Mouse (Mus musculus) lung, adult 2 months (tissue): ENCODE data around the gene Syne3. TPM values are rescaled to one million over a fixed set of nuclear protein-coding genes. Genes with fewer than 3 reads are reported as not detected.
A peak's percentile ranks its signal among the peaks of the same experiment; 100 is the strongest.

Experiments used
- DNase-seq: peaks from one replicate; pipeline ENCODE4 v3.0.0; 2022
- H3K4me1 ChIP-seq: fragments of 200-500 bp; 2 replicates; pipeline ENCODE4 v1.6.1; 2011; ENCODE audit warnings: low read length; ENCODE audit not compliant: control insufficient read depth, insufficient read depth
- H3K4me3 ChIP-seq: fragments of 200-500 bp; replicated peaks from 2 replicates; pipeline ENCODE3; 2011; ENCODE audit warnings: low read depth, mild to moderate bottlenecking, control low read depth, low read length; ENCODE audit errors: extremely low read depth
- CTCF ChIP-seq: fragments of 200-500 bp; IDR thresholded peaks from 2 replicates; pipeline ENCODE4 v1.5.1; 2011; ENCODE audit warnings: mild to moderate bottlenecking, low read length, control low read depth; ENCODE audit not compliant: insufficient read depth
- POLR2A ChIP-seq: fragments of 200-500 bp; IDR thresholded peaks from 2 replicates; pipeline ENCODE4 v1.6.1; 2011; ENCODE audit warnings: low read depth, mild to moderate bottlenecking, control low read depth, low read length, borderline replicate concordance; ENCODE audit errors: extremely low read depth
- WGBS: fragments of 180-500 bp; shearing (Covaris S2); methylation state at CpG from one replicate; pipeline ENCODE4 v1.1.7; 2018; 5-methylcytosine and 5-hydroxymethylcytosine counted together
- polyA plus RNA-seq: library from polyadenylated mRNA; depleted of rRNA; stranded (reverse); fragments of >200 nt; gene quantifications from 2 replicates; pipeline ENCODE4 v1.2.3, GENCODE M21; 2012

Gene Syne3
- polyA plus RNA-seq, 1 experiment: 3.5 TPM

DNA sequence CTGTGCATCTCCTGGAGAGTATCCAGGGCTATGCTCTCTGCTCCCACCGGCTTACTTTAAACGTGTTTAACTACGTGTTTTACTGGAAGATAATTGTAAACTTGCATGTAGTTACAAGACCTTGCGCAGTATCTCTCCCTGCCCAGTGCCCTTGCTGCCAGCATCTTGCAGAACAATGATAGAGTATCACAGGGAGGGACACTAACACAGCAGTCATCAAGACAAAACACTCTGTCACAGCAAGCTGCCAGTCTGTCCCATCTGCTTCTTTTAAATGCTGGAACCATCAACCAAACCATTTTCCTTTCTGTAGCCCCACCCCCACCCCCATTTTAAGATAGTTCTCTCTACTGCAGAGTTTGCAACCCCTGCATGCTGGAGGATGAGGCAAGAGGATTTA, 6.6 kb upstream of the Syne3 start:
- Histone ChIP-seq H3K4me1 (peaks cover 3% of the 10 kb centered on the region; the same call in 1 of the 2 replicates), H3K4me3 (no peak overlapping the region)
- no peak for DNase-seq
- WGBS: 59% methylated on average over 4 of the region's 4 CpGs
- TF ChIP-seq CTCF (no peak), POLR2A (no peak)

DNA sequence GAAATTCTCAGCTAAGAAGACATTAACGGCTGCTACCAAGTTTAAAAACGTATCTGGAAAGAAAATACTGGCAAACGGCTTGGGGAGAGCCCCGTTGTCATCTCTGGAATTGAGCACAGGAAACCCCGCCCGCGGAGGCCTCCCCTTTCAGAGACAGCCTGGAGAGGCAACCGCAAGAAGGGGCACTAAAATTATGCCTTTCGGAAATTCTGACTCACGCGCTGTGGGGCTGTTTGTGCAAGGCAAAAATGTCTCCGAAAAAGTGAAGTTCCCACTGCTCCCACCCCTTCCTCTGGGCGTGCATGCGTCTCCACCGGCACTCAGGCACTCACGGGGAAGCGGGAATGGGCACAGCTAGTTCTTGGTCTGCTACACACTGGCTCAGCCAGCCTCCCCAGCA, 3.5 kb upstream of the Syne3 start:
- Histone ChIP-seq H3K4me1 (peaks cover 3% of the 10 kb centered on the region; the same call in 1 of the 2 replicates), H3K4me3 (peak overlapping the region; percentile 21)
- WGBS: 9% methylated on average over 17 of the region's 17 CpGs
- peak; percentile 34 for DNase-seq
- TF ChIP-seq POLR2A: no peak
- no peak for TF ChIP-seq CTCF

- H3K4me3 ChIP-seq: no peak overlapping the region
- peaks cover 3% of the 10 kb centered on the region; the same call in 1 of the 2 replicates for H3K4me1 ChIP-seq
- WGBS: 83% methylated on average over 4 of the region's 4 CpGs
- DNase-seq: no peak
- no peak for TF ChIP-seq POLR2A
- TF ChIP-seq CTCF: no peak
These were observed 2.7 kb upstream of the Syne3 start for GRCm38 (mm10) chr12:105012314-105012713.

GRCm38 (mm10) chr12:105011589-105011988, 2.0 kb upstream of the Syne3 start:
- TF ChIP-seq POLR2A: no peak
- no peak for TF ChIP-seq CTCF
- DNase-seq: no peak
- Histone ChIP-seq H3K4me1 (peaks cover 3% of the 10 kb centered on the region; the same call in 1 of the 2 replicates), H3K4me3 (no peak overlapping the region)
- WGBS: 100% methylated on average over 1 of the region's 1 CpGs

GRCm38 (mm10) chr12:105010213-105010790, 693 bp upstream of the Syne3 start:
- 21% methylated on average over 9 of the region's 9 CpGs for WGBS
- Histone ChIP-seq H3K4me1 (peaks cover 3% of the 10 kb centered on the region; the same call in 1 of the 2 replicates), H3K4me3 (peak overlapping the region; percentile 45)
- no peak for DNase-seq
- no peak for TF ChIP-seq POLR2A
- no peak for TF ChIP-seq CTCF

DNA sequence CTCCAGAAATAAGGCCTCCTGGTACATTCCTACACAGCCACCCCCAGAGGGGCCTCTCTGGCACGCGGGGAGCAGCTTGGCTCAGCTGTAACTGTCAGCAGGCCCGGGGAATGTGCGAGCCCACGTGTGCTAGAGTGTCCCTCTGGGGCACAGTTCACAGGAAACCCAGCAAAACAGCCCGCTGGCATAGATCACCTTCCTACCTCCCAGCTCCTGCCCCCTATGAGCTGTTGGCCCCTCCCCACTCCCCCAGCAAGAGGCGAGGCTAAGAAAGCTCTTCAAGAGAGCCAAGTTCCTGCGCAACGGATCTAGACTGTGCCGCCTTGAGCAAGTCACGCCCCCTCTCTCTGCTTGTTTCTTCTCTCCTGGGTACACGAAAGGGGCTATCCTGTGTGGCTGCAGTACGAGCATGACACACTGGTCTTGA, 844 bp downstream of the Syne3 start:
- Histone ChIP-seq H3K4me1 (peaks cover 3% of the 10 kb centered on the region), H3K4me3 (peak overlapping the region; percentile 7)
- DNase-seq: no peak
- TF ChIP-seq CTCF (no peak), POLR2A (no peak)
- 3% methylated on average over 13 of the region's 13 CpGs for WGBS

- no peak overlapping the region for H3K4me3 ChIP-seq
- no peak for TF ChIP-seq CTCF
- no peak for TF ChIP-seq POLR2A
- H3K4me1 ChIP-seq: peaks cover under 1% of the 10 kb centered on the region
- 73% methylated on average over 2 of the region's 2 CpGs for WGBS
- DNase-seq: no peak
These were observed 1.5 kb downstream of the Syne3 start for GRCm38 (mm10) chr12:105008150-105008549.

DNA sequence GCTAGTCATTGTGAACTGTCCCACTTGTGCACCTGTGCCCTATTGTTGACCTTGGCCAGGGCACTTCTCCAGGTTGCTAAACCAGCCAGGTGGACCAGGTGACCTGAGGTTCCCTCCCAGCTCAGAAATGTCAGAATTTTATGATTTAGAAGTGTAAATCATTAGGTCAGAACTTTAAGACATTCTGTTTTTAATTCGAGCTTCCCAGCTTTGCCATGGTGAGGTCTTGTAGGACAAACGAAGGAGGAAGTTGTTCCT, 4.0 kb downstream of the Syne3 start:
- DNase-seq: no peak

GRCm38 (mm10) chr12:105004956-105005714, 4.5 kb downstream of the Syne3 start:
- 67% methylated on average over 22 of the region's 22 CpGs for WGBS
- peaks cover 7% of the 10 kb centered on the region; the same call in 1 of the 2 replicates for H3K4me1 ChIP-seq
- TF ChIP-seq CTCF: no peak
- TF ChIP-seq POLR2A: no peak

More for the DNA sequence above, 4.0 kb downstream of the Syne3 start:
- no peak overlapping the region for H3K4me3 ChIP-seq
- H3K4me1 ChIP-seq: peaks cover 7% of the 10 kb centered on the region; the same call in 1 of the 2 replicates
- no peak for TF ChIP-seq POLR2A
- TF ChIP-seq CTCF: no peak
- WGBS: 61% methylated on average over 2 of the region's 2 CpGs

GRCm38 (mm10) chr12:105003715-105004114, 5.9 kb downstream of the Syne3 start:
- no peak for DNase-seq
- Histone ChIP-seq H3K4me3 (no peak overlapping the region), H3K4me1 (peaks cover 7% of the 10 kb centered on the region; the same call in 1 of the 2 replicates)
- 50% methylated on average over 3 of the region's 3 CpGs for WGBS
- TF ChIP-seq POLR2A: no peak
- no peak for TF ChIP-seq CTCF

More at GRCm38 (mm10) chr12:105004956-105005714, 4.5 kb downstream of the Syne3 start:
- DNase-seq: no peak
- no peak overlapping the region for H3K4me3 ChIP-seq
